Mouse (Mus musculus): ENCODE data around the gene Adh6b. TPM values are rescaled to one million over a fixed set of nuclear protein-coding genes. Genes with fewer than 3 reads are reported as not detected.
"Not testable (repeated sequence)": the region's sequence is repeated elsewhere in the genome, so short reads cannot be mapped to it uniquely, and the experiment has no call there.

The Adh6b gene
- polyA plus RNA-seq, 2 experiments from 2014 or later: not detected

DNA sequence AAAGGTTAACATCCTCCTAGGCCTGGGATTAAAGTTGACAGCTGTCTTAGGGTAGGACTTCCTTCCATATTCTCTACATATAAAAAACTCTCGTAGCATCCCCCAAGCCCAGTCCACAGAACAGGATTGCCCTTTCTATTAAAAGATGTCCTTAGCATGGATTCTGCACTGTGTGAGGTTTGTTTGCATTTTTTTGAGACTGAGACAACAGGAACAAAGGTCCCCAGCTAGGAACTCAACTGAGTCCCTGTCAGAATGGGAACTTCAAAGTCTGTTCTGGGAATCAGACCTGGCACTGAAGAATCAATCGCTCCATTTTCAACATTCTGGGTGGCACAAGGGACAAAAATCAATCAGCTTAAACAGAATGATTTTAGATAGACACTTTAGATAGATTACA lies 21.3 kb downstream of the Adh6b start:
- ATAC-seq: no peak

DNA sequence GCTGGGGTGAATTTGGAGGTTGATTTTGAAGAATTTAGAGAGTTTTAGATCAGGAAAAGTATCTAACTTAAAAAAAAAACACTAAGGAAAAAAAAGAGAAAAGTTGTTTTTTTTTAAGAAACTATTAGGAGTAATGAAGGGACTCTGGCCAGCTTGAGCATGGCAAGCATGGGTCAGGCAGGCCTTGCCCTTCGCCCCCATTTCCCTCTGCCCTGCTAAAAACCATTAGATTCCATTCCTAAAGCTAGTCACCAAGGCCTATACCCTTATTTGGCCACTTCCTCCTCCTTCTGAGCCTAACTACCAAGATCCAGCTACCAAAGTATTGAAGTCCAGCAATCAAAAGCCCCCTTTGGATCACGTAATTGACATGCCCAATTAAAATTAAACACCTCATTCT lies 24.6 kb downstream of the Adh6b start:
- ATAC-seq: no peak

DNA sequence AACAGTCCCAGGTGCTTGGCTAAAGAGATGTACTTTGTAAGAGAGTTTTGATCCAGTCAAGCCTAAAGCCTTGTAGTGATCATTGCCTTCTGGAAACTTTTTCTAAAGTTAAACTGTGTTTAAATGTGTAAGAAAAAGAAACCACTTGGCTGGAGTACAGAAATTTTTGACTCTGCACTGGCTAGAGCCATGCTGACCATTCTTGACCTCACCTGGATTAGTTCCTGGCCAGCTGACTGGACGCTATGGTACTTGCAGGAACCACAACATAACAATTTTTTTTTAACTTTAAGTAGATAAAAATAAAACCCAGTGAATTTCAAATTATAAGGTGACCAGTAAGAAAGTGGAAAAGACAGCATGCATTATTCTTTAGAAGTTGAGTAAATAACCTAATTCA lies 28.0 kb downstream of the Adh6b start:
- ATAC-seq: no peak

DNA sequence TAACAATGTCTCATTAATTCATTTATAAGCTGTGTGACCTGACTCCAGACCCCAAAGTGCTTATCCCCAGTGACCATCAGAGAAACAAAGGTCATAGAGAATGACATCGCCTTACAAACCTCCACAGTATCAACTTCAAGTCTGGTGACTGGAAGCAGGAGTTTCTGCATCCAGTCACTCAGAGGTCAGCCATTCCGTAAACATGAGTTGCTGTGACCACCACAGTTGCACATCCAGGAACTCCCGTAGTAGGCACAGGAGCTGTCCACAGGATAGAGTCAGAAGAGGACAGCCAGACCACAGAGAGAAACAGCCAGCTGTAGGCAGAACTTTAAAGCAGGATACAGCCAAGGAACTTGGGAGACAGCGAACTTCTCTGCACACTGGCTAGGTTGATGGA lies 28.7 kb downstream of the Adh6b start:
- ATAC-seq: not testable (repeated sequence)

DNA sequence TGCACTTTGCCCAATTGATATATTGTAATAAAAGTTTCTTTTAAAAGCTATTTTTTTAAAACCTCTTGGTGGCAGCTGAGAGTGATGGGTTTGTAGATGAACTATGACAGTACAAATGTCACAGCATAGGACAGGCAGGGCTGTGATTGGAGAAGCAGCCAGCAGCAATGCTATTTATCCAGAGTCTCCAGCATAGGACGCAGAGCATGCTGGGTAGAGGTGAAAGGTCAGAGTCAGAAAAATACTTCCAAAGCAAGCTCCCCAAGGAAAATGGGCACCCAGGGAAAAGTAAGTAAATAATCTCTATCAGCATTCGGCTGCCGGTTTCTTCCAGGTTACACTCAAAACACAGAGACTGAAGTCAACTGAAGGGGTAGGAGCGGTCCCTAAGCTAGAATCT lies 32.3 kb downstream of the Adh6b start:
- ATAC-seq: no peak

DNA sequence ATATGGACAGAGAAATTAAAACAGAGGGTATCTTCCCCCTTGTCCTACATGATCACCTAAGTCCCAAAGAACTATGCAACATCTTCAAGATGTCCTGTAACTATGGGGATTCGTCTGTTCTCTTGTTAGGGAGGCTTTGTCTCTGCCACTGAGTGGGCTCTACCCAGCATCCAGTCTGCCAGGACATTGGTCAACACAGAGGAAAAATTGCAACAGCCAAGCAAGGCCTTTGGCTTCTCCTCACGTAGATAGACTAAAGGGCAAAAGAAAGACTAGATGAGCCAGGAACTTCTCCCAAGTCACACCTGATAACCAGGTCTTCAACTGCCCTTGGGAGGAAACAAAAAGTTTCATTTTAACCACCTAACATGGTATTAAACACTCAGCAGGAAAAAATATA lies 33.6 kb downstream of the Adh6b start:
- no peak for ATAC-seq

DNA sequence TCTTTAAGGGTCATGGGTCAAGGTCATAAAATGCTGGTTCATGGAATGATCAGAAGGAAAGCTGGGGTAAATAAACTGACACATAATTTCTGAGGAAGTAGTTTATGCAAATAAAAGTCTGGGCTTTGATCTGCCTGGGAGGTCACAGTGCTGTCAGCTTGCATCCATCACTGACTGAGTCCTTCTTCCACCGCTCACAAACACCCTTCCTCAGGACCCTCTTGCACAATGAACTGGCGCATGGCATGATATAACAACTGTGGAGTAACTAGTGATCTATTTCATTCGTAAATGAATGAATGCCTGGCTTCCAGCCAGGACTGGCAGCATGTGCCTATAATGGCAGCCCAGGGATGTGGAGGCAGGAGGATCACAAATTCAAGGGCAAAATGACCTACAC lies 39.6 kb downstream of the Adh6b start:
- no peak for ATAC-seq

DNA sequence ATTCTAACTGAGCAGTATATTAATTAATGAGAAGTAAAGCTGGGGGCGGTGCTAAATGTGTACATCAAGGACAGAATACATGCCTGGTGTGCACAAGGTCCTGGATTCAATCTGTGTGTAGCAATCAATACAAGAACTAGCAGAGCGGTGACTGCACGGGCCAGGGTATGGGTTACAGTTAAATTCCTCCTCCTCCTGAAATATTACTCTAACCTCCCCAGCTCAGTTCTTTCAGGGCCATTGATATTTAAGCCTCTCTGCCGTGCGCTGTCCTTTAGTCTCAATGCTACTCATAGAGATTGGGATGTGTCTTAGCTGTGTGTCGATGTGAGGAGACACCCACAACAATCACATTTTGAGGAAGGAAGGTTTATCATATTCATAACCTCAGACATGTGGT lies 45.6 kb downstream of the Adh6b start:
- ATAC-seq: no peak

DNA sequence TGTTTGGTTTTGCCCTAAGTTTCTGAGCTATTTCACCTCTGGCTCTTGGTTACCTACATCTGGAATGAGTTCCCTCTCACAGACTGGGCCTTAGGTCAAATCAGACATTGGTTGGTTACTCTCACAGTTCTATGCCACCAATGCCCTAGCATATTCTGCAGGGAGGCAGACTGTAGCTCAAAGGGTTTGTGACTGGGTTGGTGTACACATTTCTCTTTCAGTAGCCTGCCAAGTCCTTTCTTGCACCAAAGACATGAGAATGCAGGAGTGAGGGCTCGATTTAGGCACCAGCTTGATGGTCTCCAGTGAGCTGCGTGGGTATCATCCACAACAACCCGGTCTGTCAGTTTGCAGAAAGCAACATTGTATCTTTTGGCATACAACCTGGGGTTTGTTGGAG lies 63.3 kb downstream of the Adh6b start:
- no peak for ATAC-seq

DNA sequence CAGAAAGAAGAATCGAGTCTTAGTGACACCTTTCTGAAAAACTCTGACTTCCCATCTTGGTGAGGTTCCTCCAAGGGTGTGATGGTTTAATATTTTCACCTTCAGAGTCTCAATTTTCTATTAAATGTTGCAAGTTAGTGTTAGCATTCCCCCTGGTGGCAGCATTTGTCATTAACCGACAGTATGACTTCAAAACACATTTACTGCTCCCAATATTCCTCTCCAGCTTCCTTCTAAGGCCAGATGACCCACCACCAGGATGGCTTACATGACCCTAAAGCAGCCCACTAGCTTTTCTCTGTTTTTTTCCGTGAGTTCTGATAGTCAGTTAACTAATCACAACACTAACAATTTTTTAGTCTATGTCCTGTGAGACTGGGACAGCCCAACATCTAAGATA lies 63.8 kb downstream of the Adh6b start:
- peak; percentile 54 for ATAC-seq

DNA sequence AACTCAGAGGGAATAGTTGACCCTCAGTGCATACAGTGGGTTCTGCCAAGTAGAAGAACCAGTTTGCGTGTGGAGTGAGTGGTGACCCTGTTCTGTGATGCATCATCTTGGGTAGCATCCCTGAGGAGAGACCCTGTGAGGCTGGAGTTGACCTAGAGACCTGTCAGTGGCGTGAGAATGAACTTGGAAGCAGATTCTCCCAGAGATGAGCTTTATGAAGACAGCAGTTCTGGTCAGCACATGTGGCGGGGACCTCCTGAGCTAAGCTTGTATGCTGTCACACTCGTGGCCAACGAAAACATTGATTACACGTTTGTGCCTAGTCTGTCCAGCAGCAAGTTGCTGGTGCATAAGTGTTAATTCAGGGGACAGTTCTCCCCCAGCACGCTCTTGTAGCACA lies 64.3 kb downstream of the Adh6b start:
- ATAC-seq: no peak

DNA sequence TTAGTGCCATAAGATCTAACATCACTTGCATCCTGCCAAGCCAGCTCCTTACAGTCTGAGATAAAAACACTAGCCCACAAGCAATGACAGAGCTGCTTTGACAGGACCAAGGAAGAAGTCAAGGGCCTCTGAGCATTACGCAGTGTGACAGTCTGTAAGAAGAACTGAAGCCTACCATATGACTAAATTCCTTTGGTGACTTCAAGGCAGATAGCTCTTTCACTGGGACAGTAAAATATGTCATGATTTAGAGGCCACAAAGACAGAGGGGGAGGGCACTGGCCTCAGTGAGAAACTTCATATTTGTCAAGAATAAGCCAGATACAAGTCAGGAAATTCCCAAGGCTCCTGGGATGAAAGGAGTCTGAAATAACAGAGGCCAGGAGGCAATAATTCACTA lies 66.3 kb downstream of the Adh6b start:
- ATAC-seq: no peak

Other genes with a start within 250 kb of the Adh6b start
- 1 to 10 TPM; 7.4 to 8.7 TPM for gene Trmt10a, start 198.3 kb upstream of the Adh6b start, polyA plus RNA-seq (2017; shearing (Covaris generic))
- gene Mttp, start 196.8 kb upstream of the Adh6b start, polyA plus RNA-seq (2017; shearing (Covaris generic)): 1 to 10 TPM; 5.5 to 7.1 TPM
- not detected for gene 4930579F01Rik, start 147.9 kb upstream of the Adh6b start, polyA plus RNA-seq (2017; shearing (Covaris generic))
- gene Adh7, start 124.0 kb upstream of the Adh6b start, polyA plus RNA-seq (2017; shearing (Covaris generic)): not detected
- gene Adh1, start 80.8 kb upstream of the Adh6b start, polyA plus RNA-seq (2017; shearing (Covaris generic)): 1 to 10 TPM; 2.9 to 4.3 TPM
- not detected for gene Adh6a, start 28.5 kb upstream of the Adh6b start, polyA plus RNA-seq (2017; shearing (Covaris generic))
- not detected for gene Adh4, start 73.7 kb downstream of the Adh6b start, polyA plus RNA-seq (2017; shearing (Covaris generic))
- gene Adh5, start 101.3 kb downstream of the Adh6b start, polyA plus RNA-seq (2017; shearing (Covaris generic)): 100 to 1,000 TPM; 118 to 126 TPM
- gene Metap1, start 147.7 kb downstream of the Adh6b start, polyA plus RNA-seq (2017; shearing (Covaris generic)): 10 to 100 TPM; 33.4 to 36.2 TPM
- gene Eif4e, start 184.4 kb downstream of the Adh6b start, polyA plus RNA-seq (2017; shearing (Covaris generic)): 100 to 1,000 TPM; 250 to 332 TPM